Mouse (Mus musculus) urinary bladder, adult 18-20 months (tissue): Measurements from ENCODE around the gene Glt8d2.

Experiments
- DNase-seq, 2 experiments: peaks; one replicate each; pipeline ENCODE4 v3.0.0; 2022; ENCODE audit warnings: low spot score in 2 of 2, mixed read lengths in 2 of 2

Gene Glt8d2

GRCm38 (mm10) chr10:82690494-82690893, at the start of gene Glt8d2:
Gene Glt8d2 (minus strand): TSS chr10:82690650.
- peak; percentile 15 to 68 for DNase-seq

- DNase-seq, result peak in 1 of 2 experiments; percentile 14
Observed at GRCm38 (mm10) chr10:82699296-82699941, 9.0 kb upstream of the Glt8d2 start.

GRCm38 (mm10) chr10:82698712-82699261, 8.3 kb upstream of the Glt8d2 start:
- DNase-seq, result peak; percentile 82 to 91

- DNase-seq, result no peak
Observed at GRCm38 (mm10) chr10:82697305-82697898, 7.0 kb upstream of the Glt8d2 start.

- DNase-seq, result no peak
Observed at GRCm38 (mm10) chr10:82696453-82697079, 6.1 kb upstream of the Glt8d2 start.

GRCm38 (mm10) chr10:82695956-82696355, 5.5 kb upstream of the Glt8d2 start, which contains the start of gene Hcfc2:
Gene Hcfc2 (plus strand): TSS chr10:82696160.
- no peak for DNase-seq

- no peak for DNase-seq
Observed at GRCm38 (mm10) chr10:82689681-82690211, 704 bp downstream of the Glt8d2 start.

GRCm38 (mm10) chr10:82685440-82685839, 5.0 kb downstream of the Glt8d2 start:
- no peak for DNase-seq

GRCm38 (mm10) chr10:82681639-82682038, 8.8 kb downstream of the Glt8d2 start:
- DNase-seq, result no peak

GRCm38 (mm10) chr10:82680769-82681168, 9.7 kb downstream of the Glt8d2 start:
- DNase-seq, result no peak

GRCm38 (mm10) chr10:82676949-82677348, 13.5 kb downstream of the Glt8d2 start:
- no peak for DNase-seq

- DNase-seq, result no peak
Observed at GRCm38 (mm10) chr10:82670205-82670604, 20.2 kb downstream of the Glt8d2 start.

GRCm38 (mm10) chr10:82666436-82667234, 23.8 kb downstream of the Glt8d2 start:
- peak; percentile 65 to 77 for DNase-seq

GRCm38 (mm10) chr10:82665951-82666350, 24.5 kb downstream of the Glt8d2 start:
- no peak for DNase-seq

GRCm38 (mm10) chr10:82663289-82663688, 27.2 kb downstream of the Glt8d2 start:
- no peak for DNase-seq

- no peak for DNase-seq
Observed at GRCm38 (mm10) chr10:82662267-82662990, 28.0 kb downstream of the Glt8d2 start.

- DNase-seq, result no peak
Observed at GRCm38 (mm10) chr10:82661820-82662219, 28.6 kb downstream of the Glt8d2 start.

- no peak for DNase-seq
Observed at GRCm38 (mm10) chr10:82654581-82654980, 35.9 kb downstream of the Glt8d2 start.

- no peak for DNase-seq
Observed at GRCm38 (mm10) chr10:82652625-82653024, 37.8 kb downstream of the Glt8d2 start.

GRCm38 (mm10) chr10:82651221-82651620, 39.2 kb downstream of the Glt8d2 start:
- DNase-seq, result no peak
